Mouse (Mus musculus): ENCODE measurements around the gene Pgm5.
"Not testable (repeated sequence)": the region's sequence is repeated elsewhere in the genome, so short reads cannot be mapped to it uniquely, and the experiment has no call there.

Gene Pgm5

DNA sequence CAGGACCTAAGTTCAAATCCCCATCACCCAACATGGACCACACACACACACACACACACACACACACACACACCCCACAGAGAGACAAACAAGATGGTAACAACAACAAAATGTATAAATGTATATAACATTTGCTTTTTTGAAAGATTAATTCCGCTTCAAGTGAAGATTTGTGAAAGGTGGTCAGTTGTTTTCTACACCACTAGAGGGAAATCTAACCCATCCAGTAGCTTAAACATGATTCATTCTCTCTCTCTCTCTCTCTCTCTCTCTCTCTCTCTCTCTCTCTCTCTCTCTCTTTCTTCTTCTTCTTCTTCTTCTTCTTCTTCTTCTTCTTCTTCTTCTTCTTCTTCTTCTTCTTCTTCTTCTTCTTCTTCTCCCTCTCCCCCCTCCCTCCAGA lies 158.5 kb downstream of the Pgm5 start:
- not testable (repeated sequence) for DNase-seq

DNA sequence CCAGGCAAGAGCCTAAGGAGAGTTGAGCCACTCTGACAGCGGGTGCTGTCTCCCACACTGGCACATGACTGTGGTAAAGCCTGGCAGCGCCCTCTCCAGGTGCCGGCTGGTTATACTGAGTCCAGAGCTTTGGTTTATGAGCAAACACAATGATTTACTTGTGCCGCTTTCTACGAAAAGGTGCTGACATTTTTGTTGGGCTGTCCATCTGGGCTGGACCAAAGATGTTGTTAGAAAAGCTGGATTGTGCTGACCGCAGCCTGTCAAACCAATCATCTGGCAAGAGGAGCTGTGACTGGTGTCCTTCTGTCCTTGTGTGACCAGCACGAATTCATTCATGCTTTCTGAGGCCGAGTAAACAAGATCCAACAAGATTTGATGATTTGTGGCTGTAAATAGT lies 159.9 kb downstream of the Pgm5 start:
- no peak for DNase-seq

- DNase-seq, result no peak
Observed at GRCm38 (mm10) chr19:24700664-24701063, 161.0 kb downstream of the Pgm5 start.

GRCm38 (mm10) chr19:24699910-24700309 lies 161.7 kb downstream of the Pgm5 start:
- DNase-seq, result no peak

- DNase-seq, result no peak
Observed at GRCm38 (mm10) chr19:24699196-24699595, 162.5 kb downstream of the Pgm5 start.

DNA sequence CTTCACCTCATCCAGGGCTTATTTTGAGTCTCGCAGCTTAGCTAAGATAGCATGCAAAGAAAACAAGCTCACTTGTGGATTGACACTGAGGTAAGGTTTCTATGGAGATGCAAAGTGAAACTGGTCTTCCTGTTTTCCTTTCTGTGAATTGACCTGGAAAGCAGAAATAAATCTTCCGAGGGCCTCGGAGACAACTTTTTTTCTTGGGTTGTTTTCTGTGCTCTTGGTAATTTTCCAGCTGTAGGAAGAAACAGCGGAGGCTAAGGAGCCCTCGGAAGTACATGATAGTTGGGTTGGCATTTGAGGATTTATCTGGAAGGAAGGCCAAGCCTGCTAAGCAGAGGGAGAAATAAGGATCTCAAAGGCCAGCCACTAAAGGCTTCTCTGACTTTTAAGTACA lies 163.0 kb downstream of the Pgm5 start:
- DNase-seq, result no peak

DNA sequence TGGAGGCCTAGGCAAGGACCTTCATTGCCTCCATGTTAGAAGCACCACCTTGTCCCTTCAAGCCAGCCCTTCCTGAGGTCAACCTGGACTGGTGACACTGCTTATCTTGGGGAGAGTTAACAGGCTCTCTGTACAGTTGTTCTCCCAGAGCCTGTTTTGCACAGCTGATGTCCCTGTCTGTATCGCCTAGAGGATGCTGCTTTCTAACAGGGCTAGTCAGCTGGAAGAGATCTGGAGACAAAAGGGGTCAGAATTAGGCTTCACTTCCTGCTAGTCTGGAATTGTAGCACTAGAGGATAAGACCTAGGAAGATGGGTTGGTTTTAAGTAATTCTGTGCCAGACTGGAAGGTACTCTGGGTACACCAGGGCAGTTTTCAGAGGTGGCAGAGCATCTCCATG lies 163.7 kb downstream of the Pgm5 start:
- no peak for DNase-seq

- DNase-seq, result no peak
Observed at GRCm38 (mm10) chr19:24692691-24693090, 169.0 kb downstream of the Pgm5 start.

DNA sequence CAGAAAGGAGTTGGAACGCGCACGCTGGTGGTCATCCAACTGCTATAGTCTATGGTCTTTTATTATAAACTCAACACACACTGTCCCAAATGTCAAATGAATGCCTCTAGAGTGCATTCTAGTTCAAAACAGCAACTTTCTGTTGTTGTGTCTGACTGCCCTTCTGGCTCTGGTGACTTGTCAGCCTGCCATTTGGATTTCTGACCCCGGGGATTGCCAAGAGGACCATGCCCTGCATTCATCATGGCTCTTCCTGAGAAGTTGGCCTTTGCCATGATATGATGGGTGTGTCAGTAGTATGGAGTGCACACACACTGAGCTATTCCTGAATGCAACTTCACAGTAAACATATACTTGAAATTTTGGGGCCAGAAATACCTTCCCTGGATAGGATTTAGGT lies 172.1 kb downstream of the Pgm5 start:
- DNase-seq, result no peak

GRCm38 (mm10) chr19:24688327-24688726 lies 173.3 kb downstream of the Pgm5 start:
- DNase-seq, result no peak

DNA sequence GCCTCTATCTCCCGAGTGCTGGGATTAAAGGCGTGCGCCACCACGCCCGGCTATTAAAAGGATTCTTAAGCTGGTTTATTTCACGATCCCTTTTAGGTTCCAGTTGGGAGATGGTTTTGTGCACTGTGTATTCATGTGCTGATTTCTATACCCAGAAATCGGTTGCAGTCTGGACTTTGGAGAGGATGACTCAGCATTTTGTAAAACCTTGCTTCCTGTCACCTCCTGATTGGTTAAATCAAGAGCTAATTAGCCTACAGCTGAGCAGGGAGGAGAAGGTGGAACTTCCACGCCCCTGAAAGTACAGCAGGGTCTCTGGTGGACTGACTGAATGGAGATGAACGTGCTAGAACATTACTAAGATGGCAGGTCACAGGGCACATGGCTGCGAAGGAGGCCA lies 175.2 kb downstream of the Pgm5 start:
- no peak for DNase-seq

DNA sequence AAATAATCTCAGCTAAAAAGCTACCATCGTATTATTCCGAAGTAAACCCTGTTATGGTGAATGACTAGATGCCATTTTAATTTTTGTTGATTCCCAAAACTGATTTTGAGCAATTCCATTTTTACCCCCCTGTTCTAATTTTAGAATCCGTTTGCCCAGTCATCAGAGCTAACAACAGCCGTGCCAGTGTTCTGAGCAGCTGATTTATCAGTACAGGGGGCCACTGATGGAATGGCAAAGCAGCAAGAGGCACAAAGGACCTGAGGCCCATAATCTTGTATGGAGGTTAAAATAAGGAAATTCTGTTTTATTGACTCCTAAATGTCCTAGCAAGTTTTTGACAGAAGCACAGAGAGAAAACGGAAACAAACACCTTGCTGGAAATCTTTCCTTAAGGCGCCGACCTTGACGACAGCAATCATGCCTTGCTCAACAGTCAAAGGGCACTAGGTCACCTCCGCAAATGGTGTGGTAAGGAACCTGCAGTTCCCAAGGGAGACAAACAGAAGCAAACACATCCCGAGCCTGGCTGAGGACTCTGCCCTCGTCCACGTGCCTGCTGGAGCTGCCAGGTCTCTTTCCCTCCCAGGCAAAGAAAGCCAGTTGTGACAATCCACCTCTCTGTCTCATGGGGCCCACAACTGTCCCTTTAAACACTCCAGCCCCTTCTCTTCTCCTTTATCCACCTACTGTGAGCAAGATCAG lies 178.5 kb downstream of the Pgm5 start:
- DNase-seq, result no peak

DNA sequence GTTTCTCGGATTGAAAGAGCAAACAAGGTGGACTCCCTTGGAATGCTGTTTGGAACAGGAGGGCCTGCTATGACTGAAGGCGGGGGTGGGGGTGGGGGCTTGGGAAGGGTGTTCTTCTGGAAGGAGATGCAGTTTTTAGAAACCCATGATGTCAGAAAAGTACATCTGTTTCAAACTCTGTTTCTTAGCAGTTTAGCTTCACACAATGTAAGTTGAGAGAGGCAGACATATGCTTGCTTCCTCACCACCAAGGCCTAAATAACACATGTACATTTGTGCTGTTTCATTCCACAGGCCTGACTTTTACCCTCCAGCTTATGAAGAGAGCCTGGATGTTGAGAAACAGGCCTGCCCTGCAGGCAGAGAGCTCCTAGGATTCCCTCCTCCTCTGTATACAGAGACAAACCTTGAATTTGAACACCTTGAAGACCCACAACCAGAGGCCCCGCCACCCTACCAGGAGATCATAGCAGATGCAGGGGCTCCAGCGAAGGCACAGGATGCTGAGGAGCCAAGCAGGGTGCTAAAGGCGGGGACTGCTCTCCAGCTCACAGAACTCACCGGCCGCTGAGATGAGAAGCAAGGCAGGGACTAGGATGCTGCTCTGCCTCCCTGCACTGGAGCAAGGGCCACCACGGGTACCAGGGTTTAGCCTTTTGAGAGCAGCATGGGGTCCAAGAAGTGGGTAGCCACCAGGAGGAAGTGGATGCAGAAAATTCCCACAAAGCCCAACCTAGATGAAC lies 184.2 kb downstream of the Pgm5 start:
- DNase-seq, result no peak

GRCm38 (mm10) chr19:24676429-24676828 lies 185.2 kb downstream of the Pgm5 start:
- DNase-seq, result no peak

DNA sequence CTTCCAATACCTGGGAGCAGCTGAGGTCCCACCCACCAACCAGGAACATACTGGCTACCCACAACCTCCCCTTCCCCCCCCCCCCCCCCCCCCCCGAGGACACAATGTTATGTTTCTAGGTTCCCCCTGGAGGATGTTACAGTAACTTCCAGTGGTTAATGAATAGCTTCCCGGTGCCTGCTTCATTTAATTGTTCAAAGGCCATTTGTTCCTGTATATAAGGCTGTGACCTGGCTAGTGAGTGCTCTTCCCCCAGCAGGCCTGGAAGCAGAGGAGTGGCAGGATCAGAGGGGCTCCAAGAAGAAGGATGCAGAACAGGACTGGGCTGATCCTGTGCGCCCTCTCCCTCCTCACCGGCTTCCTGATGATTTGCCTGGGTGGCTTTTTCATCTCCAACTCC lies 187.9 kb downstream of the Pgm5 start, which contains the start of gene Tmem252:
Tmem252 (plus strand) TSS at position 247 of the 400 bp plus-strand sequence.
- DNase-seq, result no peak

- no peak for DNase-seq
Observed at GRCm38 (mm10) chr19:24673331-24673730, 188.3 kb downstream of the Pgm5 start.

DNA sequence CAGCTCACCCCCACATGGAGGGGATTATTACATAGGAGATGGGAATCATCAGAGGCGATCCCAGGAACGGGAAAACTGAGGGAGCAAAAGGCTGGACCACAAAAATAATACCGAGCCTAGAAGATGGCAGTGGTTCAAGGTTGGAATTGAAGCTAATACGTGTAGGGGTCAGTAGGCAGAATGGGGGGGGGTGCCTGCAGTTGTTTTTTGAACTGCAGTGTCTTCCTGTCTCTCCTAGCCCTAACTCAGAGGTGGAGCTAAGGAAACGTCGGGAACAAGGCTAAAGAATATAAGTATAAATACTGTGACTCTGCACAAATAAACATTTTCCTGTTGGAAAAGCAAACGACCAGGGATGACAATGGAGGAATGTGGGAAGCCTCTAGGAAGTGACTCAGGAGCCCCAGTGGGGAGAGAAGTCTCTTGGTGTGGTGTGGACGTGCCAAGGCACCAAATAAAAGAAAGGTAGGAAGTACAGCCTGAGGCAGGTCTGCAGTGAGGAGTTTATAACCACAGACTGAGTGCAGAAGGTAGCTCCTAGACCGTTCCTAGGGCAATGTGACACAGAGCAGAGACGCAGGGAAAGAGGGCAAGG lies 189.2 kb downstream of the Pgm5 start:
- no peak for DNase-seq

GRCm38 (mm10) chr19:24671571-24671970 lies 190.1 kb downstream of the Pgm5 start:
- DNase-seq, result no peak

GRCm38 (mm10) chr19:24667527-24667926 lies 194.1 kb downstream of the Pgm5 start:
- no peak for DNase-seq

DNA sequence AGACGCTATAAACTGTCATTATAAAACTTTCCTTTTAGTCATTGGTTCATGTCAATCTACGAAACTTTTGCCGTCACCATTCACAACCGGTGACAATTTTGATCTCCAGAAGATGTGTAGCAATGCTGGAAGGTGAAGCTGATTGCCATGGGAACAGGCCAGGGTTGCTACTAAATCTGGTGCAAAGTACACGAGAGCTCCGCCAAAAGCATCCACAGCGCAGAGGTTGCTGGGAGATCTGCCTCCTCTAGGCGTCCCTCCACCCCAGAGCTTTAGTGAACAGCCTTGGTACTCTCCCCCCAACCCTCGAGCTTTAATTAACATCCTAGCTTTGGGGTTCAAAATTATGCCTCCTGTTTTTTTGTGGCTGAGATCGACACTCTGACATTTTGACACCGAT lies 195.9 kb downstream of the Pgm5 start:
- no peak for DNase-seq

DNA sequence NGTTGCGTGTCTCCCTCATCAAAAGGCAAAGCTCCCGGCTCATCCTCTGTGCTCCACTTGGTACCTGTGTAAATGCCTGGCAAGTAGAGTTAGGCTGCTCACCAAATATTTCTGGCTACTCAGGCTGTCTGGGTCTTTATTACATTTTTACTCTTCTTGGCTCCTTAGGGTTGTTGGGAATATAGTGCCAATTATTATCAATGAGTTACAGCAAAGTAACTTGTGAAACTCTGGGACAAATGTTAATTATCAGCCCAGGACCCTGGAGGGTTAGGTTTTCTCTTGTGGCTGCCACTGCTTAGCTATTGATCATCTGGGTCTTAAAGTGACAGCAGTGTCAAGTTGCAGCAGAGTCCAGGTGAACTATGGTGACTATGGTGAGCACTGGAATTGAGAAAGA lies 199.3 kb downstream of the Pgm5 start:
- no peak for DNase-seq

GRCm38 (mm10) chr19:24656981-24657380 lies 204.7 kb downstream of the Pgm5 start:
- DNase-seq, result no peak

DNA sequence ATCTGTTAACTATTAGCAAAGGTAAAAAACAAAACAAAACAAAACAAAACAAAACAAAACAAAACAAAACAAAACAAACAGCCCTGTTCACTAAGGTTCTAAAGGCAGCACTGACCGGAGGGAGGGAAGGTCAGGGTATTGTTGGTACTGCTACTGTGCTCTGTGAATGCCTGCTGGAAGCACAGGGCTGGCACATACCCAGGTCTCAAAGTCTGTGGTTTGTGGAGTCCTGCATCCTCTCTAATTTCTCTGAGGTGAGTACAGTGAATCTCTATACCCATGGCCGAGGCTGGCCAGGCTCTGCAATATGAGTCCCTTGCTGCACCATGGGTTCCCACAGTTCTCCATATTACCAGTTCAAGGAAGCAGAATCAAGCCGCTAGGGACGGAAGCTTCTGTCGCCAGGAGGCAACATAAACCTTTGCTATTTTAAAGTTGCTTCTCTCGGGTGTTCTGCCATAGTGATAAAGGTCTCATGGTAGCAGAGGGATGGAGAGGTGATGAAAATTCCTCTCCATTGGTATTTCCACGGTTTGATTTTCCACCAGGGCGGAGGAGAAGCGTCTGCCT lies 208.3 kb downstream of the Pgm5 start:
- DNase-seq, result no peak
